Mouse (Mus musculus) ovary, adult 18-20 months (tissue): ENCODE data around the gene Fasn.

Experiments
- DNase-seq: peaks from one replicate; pipeline ENCODE4 v3.0.0; 2022; ENCODE audit warnings: low spot score, mixed read lengths

The Fasn gene

GRCm38 (mm10) chr11:120828416-120828815 lies 4.1 kb upstream of the Fasn start:
- DNase-seq, result no peak

DNA sequence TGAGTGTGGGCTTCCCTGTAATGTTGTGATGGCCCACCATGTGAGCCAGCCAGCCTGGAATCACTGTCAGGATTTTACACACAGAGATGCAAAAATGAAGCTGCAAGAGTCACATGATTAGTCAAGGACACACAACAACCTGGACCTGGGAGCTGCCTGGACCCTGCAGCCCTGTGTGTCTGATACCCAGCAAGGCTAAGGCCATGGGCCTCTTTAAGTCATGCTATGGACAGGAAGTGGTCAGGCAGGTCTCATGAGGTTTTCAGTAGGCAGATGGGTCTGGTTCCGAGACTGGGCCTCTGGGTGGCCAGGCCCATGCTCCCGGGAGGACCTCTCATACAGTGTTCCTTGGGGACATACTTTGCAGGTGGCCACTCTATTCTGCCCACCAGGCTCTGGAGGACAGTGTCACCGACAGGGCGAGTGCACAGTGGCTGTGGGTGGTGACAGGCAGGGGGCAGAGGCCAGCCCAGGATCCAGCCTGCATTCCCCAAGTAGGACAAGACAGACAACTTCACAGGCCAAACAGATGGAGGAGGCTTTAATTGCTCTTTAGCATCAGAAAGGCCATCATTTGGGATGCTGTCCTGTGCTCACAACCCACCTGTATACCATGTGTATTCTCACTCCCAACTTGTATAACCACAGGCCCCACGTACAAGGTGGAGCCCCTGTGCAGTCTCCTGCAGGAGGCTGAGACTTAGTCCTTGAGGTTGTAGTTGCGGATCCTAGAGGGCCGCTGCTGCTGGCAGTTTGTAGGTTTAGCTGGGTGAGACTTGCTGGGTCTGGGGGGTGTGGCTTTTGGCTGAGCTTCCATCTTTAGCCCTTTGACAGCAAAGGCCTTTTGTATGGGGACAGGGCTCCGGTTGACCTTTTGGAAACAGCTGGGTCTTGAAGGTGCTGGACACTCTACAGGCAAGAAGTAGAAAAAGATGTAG lies 1.9 kb upstream of the Fasn start:
- DNase-seq, result no peak

- DNase-seq, result no peak
Observed at GRCm38 (mm10) chr11:120825289-120825863, 1.0 kb upstream of the Fasn start.

DNA sequence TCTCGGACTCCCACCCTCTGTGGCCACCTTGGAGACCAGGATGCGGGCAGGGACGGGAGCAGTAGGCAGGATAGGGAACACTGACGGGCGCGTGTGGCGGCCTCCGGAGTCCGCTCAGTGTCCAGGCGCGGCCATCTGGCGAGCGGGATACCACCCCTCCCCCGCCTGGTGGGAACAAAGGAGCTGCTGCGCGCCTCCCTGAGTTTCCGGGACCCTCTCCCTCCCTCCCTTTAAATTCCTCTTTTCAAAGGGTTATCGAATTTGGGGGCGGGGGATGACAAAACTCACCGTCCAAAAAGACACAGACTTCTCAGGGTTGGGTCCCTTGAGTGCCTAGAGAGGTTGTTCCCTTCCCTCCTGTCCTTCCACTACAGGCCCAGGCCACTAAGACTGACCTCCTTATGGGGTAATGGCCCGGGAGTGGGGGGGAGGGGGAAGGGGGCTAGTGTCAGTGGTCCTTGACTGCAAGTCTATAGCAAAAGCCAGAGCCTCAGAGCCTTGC lies 491 bp upstream of the Fasn start:
- no peak for DNase-seq

GRCm38 (mm10) chr11:120823551-120823947 lies 798 bp downstream of the Fasn start:
- DNase-seq, result peak; percentile 55

GRCm38 (mm10) chr11:120822831-120823550 lies 1.4 kb downstream of the Fasn start:
- no peak for DNase-seq

DNA sequence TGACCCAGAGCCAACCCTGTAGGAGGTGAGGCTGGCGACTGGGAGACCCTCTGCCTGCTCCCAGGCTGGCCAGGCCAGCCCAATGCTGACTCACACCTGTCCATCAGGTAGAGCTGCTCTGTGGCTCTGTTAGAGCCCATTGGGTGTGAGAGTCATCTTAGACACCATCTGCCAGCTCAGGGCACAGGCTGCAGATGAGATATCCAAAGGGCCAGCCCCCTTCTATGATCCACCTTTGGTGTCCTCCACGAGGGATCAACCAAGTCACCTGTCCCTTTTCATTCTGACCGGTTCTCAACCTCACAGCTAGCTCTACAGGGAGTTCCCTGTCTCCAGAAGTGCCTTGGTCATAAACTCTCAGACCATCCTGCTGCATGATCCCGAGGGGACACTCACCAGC lies 2.0 kb downstream of the Fasn start:
- no peak for DNase-seq

- DNase-seq, result peak; percentile 83
Observed at GRCm38 (mm10) chr11:120821076-120821922, 3.0 kb downstream of the Fasn start.

- no peak for DNase-seq
Observed at GRCm38 (mm10) chr11:120820546-120820945, 3.8 kb downstream of the Fasn start.

DNA sequence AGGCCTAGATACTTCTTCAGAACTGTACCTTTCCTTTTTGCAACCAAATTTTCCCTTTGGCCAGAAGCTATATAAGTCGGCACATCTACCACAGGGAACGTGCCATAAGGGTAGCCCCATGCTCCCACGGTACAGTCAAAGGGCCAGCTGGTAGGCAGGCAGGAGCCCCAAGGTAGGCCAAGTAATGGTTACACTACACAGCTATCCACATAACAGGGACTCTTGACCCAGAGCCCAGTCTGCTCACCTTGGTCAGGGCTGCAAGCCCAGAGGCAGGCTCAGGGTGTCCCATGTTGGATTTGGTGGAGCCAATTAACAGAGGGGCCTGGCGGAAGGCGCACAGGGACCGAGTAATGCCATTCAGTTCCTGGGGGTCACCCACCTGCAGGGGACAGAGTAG lies 4.8 kb downstream of the Fasn start:
- no peak for DNase-seq

GRCm38 (mm10) chr11:120818251-120818650 lies 6.1 kb downstream of the Fasn start:
- DNase-seq, result no peak

DNA sequence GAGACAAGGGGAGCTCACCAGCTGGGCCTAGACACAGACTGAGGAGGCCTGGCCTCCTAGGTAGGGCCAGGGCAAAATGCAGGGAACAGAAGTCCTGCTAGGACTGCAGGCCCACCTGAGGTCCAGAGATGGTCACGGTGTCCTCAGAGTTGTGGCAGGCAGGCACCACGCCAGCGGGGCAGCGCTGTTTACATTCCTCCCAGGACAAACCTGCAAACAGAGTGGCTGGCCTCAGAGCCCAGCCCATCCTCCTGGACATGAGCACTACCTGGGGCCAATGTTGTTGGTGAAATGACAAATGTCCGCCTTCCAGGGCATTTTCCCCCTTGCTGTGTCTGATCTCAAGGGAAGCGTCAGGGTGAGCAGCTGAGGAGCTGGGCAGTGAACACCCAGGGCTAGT lies 7.0 kb downstream of the Fasn start:
- DNase-seq, result no peak

DNA sequence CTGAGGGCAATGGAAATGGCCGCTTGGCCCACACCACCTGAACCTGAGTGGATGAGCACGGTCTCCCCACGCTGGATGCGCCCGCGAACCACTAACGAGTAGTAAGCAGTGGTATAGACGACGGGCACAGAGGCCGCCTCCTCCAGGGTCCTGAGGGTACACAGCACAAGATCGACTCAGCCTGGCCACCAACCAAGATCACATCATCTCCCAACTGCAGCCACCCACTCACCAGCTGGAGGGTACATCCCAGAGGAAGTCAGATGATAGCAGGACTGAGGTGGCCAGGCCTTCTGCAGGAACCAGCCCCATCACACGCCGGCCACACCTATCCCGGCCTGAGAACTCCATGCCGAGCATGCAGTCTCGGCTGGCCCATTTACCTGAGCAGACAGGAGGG lies 12.3 kb downstream of the Fasn start:
- DNase-seq, result no peak

- no peak for DNase-seq
Observed at GRCm38 (mm10) chr11:120808010-120808409, 16.3 kb downstream of the Fasn start.

- no peak for DNase-seq
Observed at GRCm38 (mm10) chr11:120805375-120806298, 18.7 kb downstream of the Fasn start.

GRCm38 (mm10) chr11:120804769-120805168 lies 19.6 kb downstream of the Fasn start:
- DNase-seq, result no peak

DNA sequence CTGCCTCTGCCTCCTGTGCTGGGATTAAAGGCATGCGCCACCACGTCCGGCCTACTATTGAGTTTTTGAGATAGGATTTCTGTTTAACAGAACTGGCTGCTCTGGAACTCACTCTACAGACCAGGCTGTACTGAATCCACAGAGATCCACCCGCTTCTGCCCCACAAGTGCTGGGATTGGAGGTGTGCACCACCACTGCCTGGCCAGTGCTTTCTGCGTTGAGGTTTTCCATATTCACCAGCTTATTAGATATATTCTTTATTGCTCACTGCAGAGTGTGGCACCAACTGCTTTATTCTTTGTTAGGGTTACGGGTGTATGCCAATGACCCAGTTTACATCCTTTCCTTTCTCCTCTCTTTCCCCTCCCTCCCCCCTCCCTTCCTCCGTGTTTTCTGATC lies 20.1 kb downstream of the Fasn start:
- no peak for DNase-seq

DNA sequence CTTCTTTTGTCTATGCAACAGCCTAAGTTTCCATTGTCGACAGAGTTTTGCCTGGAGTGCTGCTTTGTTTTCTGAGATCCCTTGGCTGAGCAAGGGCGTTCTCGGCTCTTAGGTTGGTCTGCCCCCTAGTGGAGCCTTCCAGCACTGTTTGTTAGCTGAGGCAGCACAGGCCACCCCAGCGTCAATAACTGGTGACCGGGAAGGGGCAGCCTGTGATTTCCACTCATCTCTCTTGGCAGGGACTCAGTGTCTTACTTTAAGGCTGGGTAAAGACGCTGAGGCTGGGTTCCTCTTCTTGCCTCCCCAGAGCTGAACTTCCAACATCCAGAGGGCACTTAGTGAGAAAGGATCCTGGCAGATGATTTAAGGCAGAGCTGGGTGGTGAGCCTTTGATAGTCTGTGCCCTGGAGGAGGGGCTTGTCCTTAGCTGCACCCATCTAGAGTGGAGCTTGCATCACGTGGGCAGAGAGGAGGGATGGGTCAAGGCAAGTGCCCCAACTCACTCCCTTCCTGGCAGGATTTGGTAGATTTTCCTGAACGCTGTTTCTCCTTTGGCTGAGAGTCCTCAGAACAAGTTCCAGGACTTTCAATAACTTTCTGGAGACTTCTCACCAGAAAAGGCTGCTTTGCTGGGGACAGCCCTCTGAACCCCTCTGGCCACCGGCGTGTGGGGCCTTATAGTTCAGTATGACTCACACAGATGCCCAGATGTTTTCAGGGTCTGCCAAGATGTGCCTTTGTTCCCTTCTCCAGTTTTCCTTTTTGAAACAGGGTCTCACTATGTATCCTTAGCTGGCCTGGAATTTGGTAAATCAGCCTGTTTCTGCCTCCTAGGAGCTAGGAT lies 24.1 kb downstream of the Fasn start:
- DNase-seq, result peak; percentile 83

DNA sequence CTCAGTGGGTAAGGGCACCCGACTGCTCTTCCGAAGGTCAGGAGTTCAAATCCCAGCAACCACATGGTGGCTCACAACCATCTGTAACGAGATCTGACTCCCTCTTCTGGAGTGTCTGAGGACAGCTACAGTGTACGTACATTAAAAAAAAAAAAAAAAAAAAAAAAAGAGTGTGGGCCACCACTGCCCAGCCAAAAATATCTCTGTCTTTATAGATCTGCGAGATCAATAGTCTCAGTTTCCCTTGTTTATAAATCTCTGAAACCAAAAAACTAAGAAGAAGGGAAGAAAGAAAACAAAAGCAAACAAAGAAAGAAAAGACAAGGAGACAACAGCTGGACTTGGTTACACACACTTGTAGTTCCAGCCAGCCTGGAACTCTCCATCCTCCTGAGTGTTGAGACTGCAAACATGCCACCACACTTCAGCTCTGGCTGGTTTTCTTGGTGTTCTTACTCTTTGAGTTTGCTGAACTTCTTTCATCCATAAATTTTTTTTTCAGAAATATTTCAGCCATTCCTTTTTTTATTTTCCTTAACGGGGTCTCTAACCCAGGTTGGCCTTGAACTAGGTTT lies 24.9 kb downstream of the Fasn start:
- no peak for DNase-seq
